Mouse (Mus musculus): ENCODE results near the gene Pagr1b.

DNA sequence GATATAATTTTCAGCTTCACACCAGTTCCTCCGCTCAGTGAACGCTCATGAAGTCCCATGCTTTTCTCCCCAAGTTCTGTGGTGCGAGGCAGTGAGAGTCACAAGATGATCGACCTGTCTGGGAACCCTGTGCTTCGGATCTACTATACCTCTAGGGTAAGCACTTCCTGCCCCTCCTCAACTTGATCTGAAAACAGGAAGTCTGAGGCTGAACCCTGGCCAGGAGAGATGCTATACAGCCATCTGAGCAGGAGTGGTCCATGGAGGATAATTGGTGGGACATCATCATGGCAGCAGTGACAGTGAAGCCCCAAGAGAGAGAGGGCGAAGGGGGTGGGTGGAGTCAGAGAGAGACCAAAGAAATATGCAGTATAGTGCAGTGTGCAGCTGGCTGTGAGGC, 37.4 kb downstream of the Pagr1b start:
- TF ChIP-seq FLI1 (IDR thresholded peaks at IDR 0.05; ENCODE audit: low read length), result no peak
- TF ChIP-seq GATA1 (IDR thresholded peaks at IDR 0.05; ENCODE audit: borderline replicate concordance, low read length), result no peak

Data from megakaryocyte, embryonic 14.5 days (primary cell).